Mouse (Mus musculus) brain, embryonic 14.5 days (tissue): Measurements from ENCODE around the gene C1ql1. TPM values are rescaled to one million over a fixed set of nuclear protein-coding genes. Genes with fewer than 3 reads are reported as not detected.
"Not testable (repeated sequence)": the region's sequence is repeated elsewhere in the genome, so short reads cannot be mapped to it uniquely, and the experiment has no call there.

Experiments
- DNase-seq: peaks from one replicate; pipeline ENCODE4 v3.0.0-alpha.2; 2011; ENCODE audit warnings: low read depth
- CTCF ChIP-seq: fragments of 200-500 bp; IDR thresholded peaks from 2 replicates; pipeline ENCODE4 v1.5.1; 2012; ENCODE audit warnings: inconsistent platforms, mild to moderate bottlenecking, moderate library complexity, borderline replicate concordance; ENCODE audit not compliant: insufficient read depth, insufficient read length; ENCODE audit errors: extremely low read depth
- POLR2A ChIP-seq: fragments of 200-500 bp; IDR thresholded peaks from 2 replicates; pipeline ENCODE4 v1.6.1; 2012; ENCODE audit warnings: mild to moderate bottlenecking, inconsistent platforms, borderline replicate concordance; ENCODE audit not compliant: poor library complexity, insufficient read depth, insufficient read length, severe bottlenecking; ENCODE audit errors: extremely low read depth
- polyA plus RNA-seq: library from polyadenylated mRNA; depleted of rRNA; stranded (reverse); fragments of >200 nt; gene quantifications from 2 replicates; pipeline ENCODE4 v1.2.3, GENCODE M21; 2012

C1ql1 gene
- polyA plus RNA-seq, 1 experiment = 19.0 TPM

DNA sequence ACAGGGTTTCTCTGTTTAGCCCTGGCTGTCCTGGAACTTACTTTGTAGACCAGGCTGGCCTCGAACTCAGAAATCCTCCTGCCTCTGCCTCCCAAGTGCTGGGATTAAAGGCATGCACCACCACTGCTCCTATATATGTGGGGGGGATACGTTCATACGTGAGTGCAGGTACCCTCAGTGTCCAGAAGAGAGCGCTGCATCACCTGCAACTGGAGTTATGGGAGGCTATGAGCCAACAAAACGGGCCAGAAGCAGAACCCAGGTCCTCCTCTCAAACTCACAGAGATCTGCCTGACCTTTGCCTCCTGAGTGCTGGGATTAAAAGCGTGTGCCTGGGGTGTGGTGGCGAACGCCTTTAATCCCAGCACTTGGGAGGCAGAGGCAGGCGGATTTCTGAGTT lies 29.5 kb upstream of the C1ql1 start:
- TF ChIP-seq CTCF = peak; percentile 6; the same call in 1 of the 2 replicates
- DNase-seq = not testable (repeated sequence)

DNA sequence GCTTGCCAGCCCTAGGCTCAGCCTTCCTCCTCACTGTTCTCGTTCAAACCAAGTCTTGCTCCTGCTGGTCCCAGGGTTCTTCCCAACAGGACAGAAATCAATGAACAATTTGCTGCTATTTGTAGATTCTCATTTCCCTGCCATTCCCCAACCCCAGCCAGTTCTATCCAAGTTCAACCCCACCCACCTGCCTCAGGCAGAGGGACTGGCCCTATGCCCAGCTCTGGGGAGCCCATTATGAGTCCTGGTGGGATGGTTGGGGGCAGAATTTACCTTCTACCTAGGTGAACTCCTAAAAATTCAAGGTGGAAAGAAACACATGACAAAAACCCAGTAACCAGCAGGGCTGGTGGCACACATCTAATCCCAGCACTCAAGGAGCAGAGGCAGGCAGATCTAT lies 25.8 kb upstream of the C1ql1 start:
- no peak for DNase-seq
- TF ChIP-seq POLR2A (no peak), CTCF (no peak)

DNA sequence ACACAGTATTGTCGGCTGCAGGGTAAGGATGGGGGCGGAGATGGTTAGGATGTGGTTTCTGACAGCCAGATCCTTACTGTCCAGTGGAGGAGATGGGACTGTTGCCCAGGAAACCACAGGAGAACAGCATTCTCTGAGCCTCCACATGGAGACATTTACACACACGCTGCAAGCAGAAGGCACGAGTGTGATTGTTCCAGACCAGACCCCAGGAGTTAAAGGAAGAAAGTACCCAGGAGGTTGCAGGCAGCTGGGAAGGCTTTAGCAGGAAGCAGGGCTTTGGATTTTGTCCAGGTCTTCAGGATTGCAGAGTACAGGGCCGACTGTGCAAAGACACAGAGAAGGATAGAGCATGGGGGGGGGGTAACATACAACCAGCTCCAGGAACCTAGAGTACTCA lies 25.1 kb upstream of the C1ql1 start:
- DNase-seq = no peak
- no peak for TF ChIP-seq CTCF
- no peak for TF ChIP-seq POLR2A

DNA sequence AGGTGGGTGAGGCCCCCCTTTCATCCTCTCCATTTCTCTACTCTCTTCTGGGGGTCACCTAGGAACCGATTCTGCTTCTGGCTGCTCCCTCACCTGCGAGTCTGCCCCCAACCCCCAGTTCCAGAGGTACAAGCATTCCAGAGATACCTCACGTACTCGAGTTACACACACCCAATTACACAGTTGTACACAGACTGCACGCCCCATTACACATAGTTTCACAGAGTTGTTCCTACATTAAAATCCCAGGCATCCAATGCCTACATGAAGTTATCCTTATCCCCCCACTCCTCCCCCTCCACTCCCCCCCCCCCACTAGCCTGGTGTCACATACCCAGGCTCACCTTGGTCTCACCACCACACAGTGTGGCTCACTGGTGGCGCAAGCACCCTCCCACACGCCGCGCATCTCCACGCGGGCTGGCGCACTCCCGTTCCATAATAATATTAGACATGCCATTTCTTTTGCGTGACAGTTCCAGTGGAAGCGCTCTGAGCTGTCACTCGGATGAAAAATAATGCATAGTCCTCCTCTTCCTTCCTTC lies 18.1 kb upstream of the C1ql1 start:
- no peak for DNase-seq
- TF ChIP-seq CTCF (no peak), POLR2A (no peak)

DNA sequence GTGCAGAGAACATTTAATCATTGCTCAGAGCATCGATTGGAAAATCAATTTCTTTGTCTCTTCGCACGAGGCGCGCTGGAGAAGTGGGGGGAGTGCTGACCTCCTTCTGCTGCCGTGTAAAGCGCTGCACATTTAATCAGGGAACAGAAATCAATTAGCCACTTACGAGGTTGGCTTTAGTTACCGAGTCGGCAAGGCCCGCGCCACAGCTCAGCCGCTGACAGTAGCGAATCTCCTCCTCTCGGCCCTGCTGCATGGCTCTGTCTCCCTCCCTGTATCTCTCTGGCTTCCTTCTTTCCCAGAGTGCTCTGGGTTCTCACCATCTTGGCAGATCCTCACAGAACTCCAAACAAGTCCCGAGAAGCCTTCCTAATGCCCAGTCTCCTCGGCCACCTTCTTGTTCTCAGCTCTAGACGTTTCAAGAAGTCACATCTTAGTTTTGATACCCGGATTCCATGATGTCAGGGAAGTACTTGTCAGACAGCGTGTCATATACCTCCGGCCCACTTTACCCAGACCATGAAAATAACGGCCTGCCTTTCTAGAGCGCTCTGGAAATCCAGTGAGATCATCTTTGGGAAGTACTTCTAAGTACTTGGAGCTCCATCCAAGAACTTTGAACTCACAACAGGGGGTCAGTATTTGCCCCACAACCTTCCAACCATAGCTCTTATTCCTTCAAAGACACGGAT lies 17.5 kb upstream of the C1ql1 start:
- DNase-seq = peak; percentile 81
- TF ChIP-seq CTCF = no peak
- no peak for TF ChIP-seq POLR2A

DNA sequence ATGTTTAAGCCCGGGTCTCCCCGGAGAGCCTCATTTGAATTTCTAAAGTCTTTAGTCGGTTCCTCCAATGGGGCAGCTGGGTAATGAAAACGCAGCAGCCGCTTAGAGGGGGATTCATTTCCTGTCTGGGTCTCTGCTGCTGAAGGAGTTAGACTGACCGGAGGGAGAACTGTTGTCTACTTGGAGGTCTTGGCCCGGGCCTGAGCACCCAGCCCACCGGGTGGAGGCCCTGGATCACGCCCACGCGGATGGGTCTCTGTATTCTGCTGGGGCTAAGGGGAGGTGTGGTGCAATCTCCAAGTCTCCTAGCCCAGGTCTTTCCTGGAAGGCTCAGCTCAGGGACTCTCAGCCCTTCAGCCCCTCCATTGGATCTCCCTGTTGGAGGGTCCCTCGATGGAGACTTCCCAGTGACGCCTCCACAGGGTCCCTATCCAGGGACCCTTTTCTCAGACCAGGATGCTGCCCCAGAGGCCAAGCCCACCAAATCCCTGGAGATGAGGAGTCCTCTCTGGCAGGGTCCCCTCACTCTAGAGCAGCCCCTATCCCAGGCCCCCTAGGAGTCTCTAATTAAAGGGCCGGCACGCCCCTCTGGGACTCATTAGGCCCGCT lies 16.9 kb upstream of the C1ql1 start:
- peak; percentile 85 for DNase-seq
- no peak for TF ChIP-seq CTCF
- TF ChIP-seq POLR2A = no peak

DNA sequence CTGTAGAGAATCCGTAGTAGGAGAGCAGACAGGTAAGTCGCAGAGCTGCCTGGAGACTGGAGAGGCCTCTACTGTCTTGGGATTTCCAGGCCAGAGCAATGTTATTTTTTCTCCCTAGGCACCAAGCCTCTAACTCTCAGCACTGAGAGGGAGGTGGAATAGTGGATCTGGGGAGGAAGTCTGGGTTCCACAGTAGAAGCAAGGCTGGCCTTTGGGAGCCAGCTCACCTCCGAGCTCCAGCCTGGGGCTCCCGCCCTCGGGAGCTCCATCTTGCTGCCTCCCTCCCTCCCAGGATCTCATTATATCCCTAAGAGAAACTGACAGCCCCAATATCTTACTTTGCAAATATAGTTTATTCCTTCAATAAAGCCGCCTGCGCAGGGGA lies 16.4 kb upstream of the C1ql1 start:
- no peak for TF ChIP-seq CTCF
- no peak for TF ChIP-seq POLR2A
- DNase-seq = no peak

DNA sequence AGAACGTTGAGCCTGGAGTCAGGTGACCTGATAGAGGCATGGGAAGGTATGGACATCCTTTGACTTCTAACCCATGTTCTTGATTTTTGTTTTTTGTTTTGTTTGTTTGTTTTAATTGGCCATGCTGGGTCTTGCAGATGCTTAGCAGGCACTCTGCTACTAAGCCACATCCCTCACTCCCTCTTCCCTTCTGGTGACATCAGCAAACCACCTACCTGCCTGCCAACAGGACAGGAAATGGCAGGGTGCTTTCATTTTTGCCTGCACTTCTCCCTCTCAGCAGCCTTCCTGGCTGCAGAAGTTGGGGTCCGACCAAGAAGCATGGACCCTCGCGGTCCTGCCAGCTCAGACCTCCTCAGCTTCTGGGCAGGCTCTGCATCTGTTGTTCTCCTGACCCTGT lies 14.6 kb upstream of the C1ql1 start:
- no peak for DNase-seq
- TF ChIP-seq POLR2A = no peak
- TF ChIP-seq CTCF = no peak

DNA sequence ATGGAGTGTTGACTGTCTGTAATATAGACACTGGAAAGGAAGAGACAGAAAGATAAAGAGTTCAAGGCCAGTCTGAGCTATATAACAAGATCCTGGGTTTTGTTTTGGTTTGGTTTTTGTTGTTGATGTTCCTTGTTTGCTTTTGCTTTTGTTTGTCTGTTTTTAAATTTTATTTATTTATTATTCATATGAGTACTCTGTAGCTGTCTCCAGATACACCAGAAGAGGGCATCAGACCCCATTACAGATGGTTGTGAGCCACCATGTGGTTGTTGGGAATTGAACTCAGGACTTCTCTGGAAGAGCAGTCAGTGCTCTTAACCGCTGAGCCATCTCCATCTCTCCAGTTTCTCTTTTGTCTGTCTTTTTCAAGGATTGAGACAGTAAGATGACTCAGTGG lies 12.4 kb upstream of the C1ql1 start:
- no peak for TF ChIP-seq CTCF
- no peak for TF ChIP-seq POLR2A
- no peak for DNase-seq

DNA sequence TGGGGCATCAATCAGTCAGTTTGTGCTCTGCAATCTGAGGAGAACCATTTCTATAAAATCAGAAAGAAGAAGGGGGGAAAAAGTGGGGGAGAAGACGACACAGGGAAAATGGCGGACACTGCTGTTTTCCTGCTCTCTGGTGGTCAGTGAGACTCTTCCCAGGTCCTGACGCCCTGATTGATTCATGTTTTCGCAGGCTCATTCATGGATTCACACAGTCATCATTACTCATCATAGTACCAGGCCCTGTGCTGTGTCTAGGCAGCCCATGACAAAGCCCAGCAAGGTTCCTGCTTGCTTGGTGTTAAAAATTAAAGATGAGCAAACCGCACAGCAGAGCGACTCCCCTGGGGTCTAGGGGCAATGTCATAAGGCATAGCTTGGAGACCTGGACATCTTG lies 11.9 kb upstream of the C1ql1 start:
- no peak for DNase-seq

DNA sequence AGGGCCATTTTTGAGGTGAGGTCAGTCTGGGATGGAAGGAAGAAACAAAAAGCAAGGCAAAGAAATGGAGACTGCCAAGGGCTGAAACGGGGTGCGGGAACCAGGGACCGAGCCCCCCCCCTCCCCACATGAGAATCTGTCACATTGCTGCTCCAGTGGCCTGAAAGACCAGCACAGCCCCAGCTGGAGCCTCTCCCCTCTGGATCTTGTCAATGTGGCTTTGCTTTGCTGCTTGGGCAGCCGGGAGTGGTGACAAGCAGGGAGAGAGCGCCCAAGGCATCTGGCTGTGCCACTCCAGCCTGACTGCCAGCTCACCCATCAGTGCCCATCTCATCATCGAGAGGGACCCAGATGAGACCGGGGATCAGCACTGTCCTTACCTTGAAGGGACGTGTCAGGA lies 11.2 kb upstream of the C1ql1 start:
- TF ChIP-seq CTCF (no peak), POLR2A (no peak)
- DNase-seq = no peak

More for the DNA sequence above, 11.9 kb upstream of the C1ql1 start:
- TF ChIP-seq CTCF (no peak), POLR2A (no peak)

DNA sequence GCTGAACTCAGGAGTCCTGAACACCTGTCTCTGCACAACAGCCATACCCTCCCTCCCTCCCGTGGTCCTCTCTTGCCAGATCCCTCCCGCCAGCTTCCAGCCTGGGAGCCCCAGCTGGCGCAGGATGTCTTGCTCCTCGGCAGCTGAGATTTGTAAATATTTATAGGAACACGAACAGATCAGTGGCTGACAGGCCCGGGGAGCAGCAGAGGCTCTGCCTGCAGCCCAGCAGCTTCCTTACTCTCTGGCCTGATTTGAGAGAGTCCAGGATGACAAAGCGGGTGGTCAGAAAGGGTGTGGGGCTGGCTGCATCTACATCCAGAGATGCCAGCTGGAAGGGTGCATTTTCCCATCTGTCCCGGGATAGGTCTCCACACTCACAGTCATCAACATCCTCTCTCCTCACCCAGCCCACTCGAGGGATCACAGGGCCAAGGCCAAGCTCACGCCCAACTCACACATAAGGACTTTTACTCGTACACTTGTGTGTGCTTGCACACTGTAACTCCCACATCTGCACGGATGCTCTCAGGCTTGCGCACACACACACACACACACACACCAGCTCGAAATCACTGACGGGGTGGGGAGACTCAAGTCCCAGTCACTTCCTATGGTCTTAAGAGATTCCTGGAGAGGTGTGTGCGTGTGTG lies 10.6 kb upstream of the C1ql1 start:
- no peak for TF ChIP-seq CTCF
- TF ChIP-seq POLR2A = no peak
- DNase-seq = peak; percentile 74

DNA sequence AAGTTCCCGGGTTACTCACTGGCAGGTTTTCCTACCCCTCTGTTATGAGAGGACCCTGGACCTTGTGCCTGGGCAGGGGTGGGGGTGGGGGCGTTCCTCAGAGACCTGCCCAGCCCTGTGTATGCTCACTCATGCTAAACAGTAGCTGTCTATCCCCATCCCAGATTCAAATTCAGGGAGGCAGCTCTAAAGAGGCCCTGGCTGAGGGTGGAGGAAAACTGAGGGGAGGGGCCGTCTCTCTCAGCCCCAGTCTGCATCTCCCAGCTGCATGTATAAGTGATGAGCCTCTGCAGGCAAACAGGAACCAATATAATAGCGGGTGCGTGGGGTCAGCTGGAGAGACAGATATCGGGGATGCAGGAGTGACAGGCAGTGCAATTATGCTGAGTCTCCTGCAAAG lies 6.4 kb upstream of the C1ql1 start:
- TF ChIP-seq POLR2A (no peak), CTCF (no peak)

More for the DNA sequence above, 6.4 kb upstream of the C1ql1 start:
- DNase-seq = peak; percentile 63
